1 mouse cellular context compared by ENCODE assay signal in the genomic region with DNA sequence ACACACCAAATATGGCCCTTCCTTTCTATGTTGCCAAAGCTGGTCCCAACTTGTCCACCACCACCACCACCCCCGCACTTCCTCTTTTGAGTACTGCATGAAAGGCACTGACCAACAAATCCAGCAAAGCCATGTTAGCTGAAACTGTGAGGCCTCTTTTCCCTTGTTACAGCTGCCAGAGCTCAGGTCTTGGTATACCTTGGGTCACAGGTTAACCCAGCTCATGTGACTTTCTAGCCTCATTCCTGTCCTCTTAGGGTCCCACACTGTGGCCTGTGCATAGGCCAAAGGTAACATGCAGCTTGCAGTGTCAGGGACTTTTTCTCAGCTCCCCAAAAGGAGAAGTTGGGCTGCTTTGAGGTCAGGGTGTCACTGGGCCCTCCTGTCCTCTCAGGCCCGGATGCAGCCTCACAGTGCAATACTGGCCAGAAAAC.
TF ChIP-seq lines count a peak whose summit lies in the region.

No protein-coding gene starts in this region.

TF ChIP-seq in CH12.LX, 34 proteins besides CTCF, POLR2A, EP300 and RAD21 (continued from another document):
- TF ChIP-seq SIN3A (IDR thresholded peaks at IDR 0.05; ENCODE audit: low read length) (peak; percentile 49; the same call in 1 of the 2 replicates), NELFE (IDR thresholded peaks at IDR 0.05; ENCODE audit: low read depth, low read length) (peak; percentile 35; the same call in 1 of the 2 replicates), HCFC1 (IDR thresholded peaks at IDR 0.05; ENCODE audit: low read depth, low read length) (peak; percentile 31; the same call in 1 of the 2 replicates), MXI1 (IDR thresholded peaks at IDR 0.05; ENCODE audit: low read depth, low read length) (peak; percentile 37; the same call in 1 of the 2 replicates), ZKSCAN1 (IDR thresholded peaks at IDR 0.05; ENCODE audit: borderline replicate concordance, low read depth, low read length) (no peak), ETS1 (conservative IDR thresholded peaks at IDR 0.05; ENCODE audit: low read depth, low read length) (peak; percentile 61), GABPA (IDR thresholded peaks at IDR 0.05; ENCODE audit: insufficient replicate concordance, low read depth, low read length) (no peak), IRF4 (IDR thresholded peaks at IDR 0.05; ENCODE audit: low read depth, low read length) (peak; percentile 85), MAFK (IDR thresholded peaks at IDR 0.05; ENCODE audit: insufficient replicate concordance, low read length) (0 out of 2 replicates have a peak, but pooled peaks have one; percentile 32), CHD1 (IDR thresholded peaks at IDR 0.05; ENCODE audit: low read depth, low read length) (0 out of 2 replicates have a peak, but pooled peaks have one; percentile 18), RCOR1 (conservative IDR thresholded peaks at IDR 0.05; ENCODE audit: low read depth, low read length) (no peak), MEF2A (IDR thresholded peaks at IDR 0.05; ENCODE audit: borderline replicate concordance, low read depth, low read length) (peak; percentile 59), E2F4 (IDR thresholded peaks at IDR 0.05; ENCODE audit: insufficient replicate concordance, low read depth, low read length) (no peak), NRF1 (IDR thresholded peaks at IDR 0.05; ENCODE audit: low read depth, low read length) (no peak), USF2 (conservative IDR thresholded peaks at IDR 0.05; ENCODE audit: low read depth, low read length) (no peak), USF1 (IDR thresholded peaks at IDR 0.05; ENCODE audit: low read depth, low read length) (peak; percentile 25), MAX (IDR thresholded peaks at IDR 0.05; ENCODE audit: low read length) (peak; percentile 24; the same call in 1 of the 2 replicates), POLR2AphosphoS2 (IDR thresholded peaks at IDR 0.05; ENCODE audit: low read depth, low read length) (no peak), ZNF384 (IDR thresholded peaks at IDR 0.05; ENCODE audit: low read depth, low read length) (no peak), ZMIZ1 (IDR thresholded peaks at IDR 0.05; ENCODE audit: low read depth, low read length) (no peak), SMC3 (IDR thresholded peaks at IDR 0.05; ENCODE audit: low read depth, low read length) (no peak)
